Mouse (Mus musculus): Measurements from ENCODE around the gene Cadps. TPM values are rescaled to one million over a fixed set of nuclear protein-coding genes. Genes with fewer than 3 reads are reported as not detected.

Cadps gene
- polyA plus RNA-seq, 1 experiment from 2014 or later: 0.13 TPM

- H3K27me3 ChIP-seq (ENCODE audit: insufficient read depth, low read length): no peaks in the 10 kb centered on the region
- no peaks in the 10 kb centered on the region for H3K4me1 ChIP-seq (replicated peaks; ENCODE audit: insufficient read depth, low read length)
- WGBS: 73% methylated on average over 5 of the region's 5 CpGs
- H3K4me3 ChIP-seq (replicated peaks; ENCODE audit: low read depth, low read length): no peak overlapping the region
- H3K36me3 ChIP-seq (ENCODE audit: insufficient read depth, low read length): no peaks in the 10 kb centered on the region
- H3K4me2 ChIP-seq (ENCODE audit: low read length): no peak overlapping the region
- no peak overlapping the region for H3K27ac ChIP-seq
- H3K9me3 ChIP-seq (replicated peaks; ENCODE audit: low read length): no peaks in the 10 kb centered on the region
- TF ChIP-seq CTCF (IDR thresholded peaks at IDR 0.05; ENCODE audit: low read depth): no peak
- ATAC-seq (replicated peaks; ENCODE audit: low FRiP score, low read depth) (no peak), DNase-seq (ENCODE audit: low spot score) (no peak)
- no peak overlapping the region for H3K9ac ChIP-seq (ENCODE audit: low read depth, low read length)
Measured at GRCm38 (mm10) chr14:12527296-12527695, 295.6 kb downstream of the Cadps start.

GRCm38 (mm10) chr14:12507018-12507417 lies 315.9 kb downstream of the Cadps start:
- DNase-seq (ENCODE audit: low spot score) (no peak), ATAC-seq (replicated peaks; ENCODE audit: low FRiP score, low read depth) (no peak)
- H3K9me3 ChIP-seq (replicated peaks; ENCODE audit: low read length): no peaks in the 10 kb centered on the region
- H3K4me1 ChIP-seq (replicated peaks; ENCODE audit: insufficient read depth, low read length): no peaks in the 10 kb centered on the region
- no peak overlapping the region for H3K4me2 ChIP-seq (ENCODE audit: low read length)
- 75% methylated on average over 7 of the region's 7 CpGs for WGBS
- H3K27me3 ChIP-seq (ENCODE audit: insufficient read depth, low read length): no peaks in the 10 kb centered on the region
- no peak overlapping the region for H3K4me3 ChIP-seq (replicated peaks; ENCODE audit: low read depth, low read length)
- no peak for TF ChIP-seq CTCF (IDR thresholded peaks at IDR 0.05; ENCODE audit: low read depth)
- H3K36me3 ChIP-seq (ENCODE audit: insufficient read depth, low read length): no peaks in the 10 kb centered on the region
- no peak overlapping the region for H3K9ac ChIP-seq (ENCODE audit: low read depth, low read length)
- H3K27ac ChIP-seq: no peak overlapping the region

GRCm38 (mm10) chr14:12504191-12504947 lies 318.5 kb downstream of the Cadps start:
- H3K4me2 ChIP-seq (ENCODE audit: low read length): no peak overlapping the region
- H3K9ac ChIP-seq (ENCODE audit: low read depth, low read length): no peak overlapping the region
- no peak overlapping the region for H3K27ac ChIP-seq
- TF ChIP-seq CTCF (IDR thresholded peaks at IDR 0.05; ENCODE audit: low read depth): no peak
- H3K4me3 ChIP-seq (replicated peaks; ENCODE audit: low read depth, low read length): no peak overlapping the region
- H3K9me3 ChIP-seq (replicated peaks; ENCODE audit: low read length): no peaks in the 10 kb centered on the region
- ATAC-seq (replicated peaks; ENCODE audit: low FRiP score, low read depth) (no peak), DNase-seq (ENCODE audit: low spot score) (no peak)
- 84% methylated on average over 12 of the region's 12 CpGs for WGBS
- H3K36me3 ChIP-seq (ENCODE audit: insufficient read depth, low read length): no peaks in the 10 kb centered on the region
- no peaks in the 10 kb centered on the region for H3K27me3 ChIP-seq (ENCODE audit: insufficient read depth, low read length)
- H3K4me1 ChIP-seq (replicated peaks; ENCODE audit: insufficient read depth, low read length): no peaks in the 10 kb centered on the region

GRCm38 (mm10) chr14:12462206-12462605 lies 360.7 kb downstream of the Cadps start:
- 84% methylated on average over 4 of the region's 4 CpGs for WGBS
- no peaks in the 10 kb centered on the region for H3K4me1 ChIP-seq (replicated peaks; ENCODE audit: insufficient read depth, low read length)
- no peak overlapping the region for H3K4me2 ChIP-seq (ENCODE audit: low read length)
- H3K9me3 ChIP-seq (replicated peaks; ENCODE audit: low read length): no peaks in the 10 kb centered on the region
- H3K36me3 ChIP-seq (ENCODE audit: insufficient read depth, low read length): no peaks in the 10 kb centered on the region
- no peak for TF ChIP-seq CTCF (IDR thresholded peaks at IDR 0.05; ENCODE audit: low read depth)
- H3K9ac ChIP-seq (ENCODE audit: low read depth, low read length): no peak overlapping the region
- no peaks in the 10 kb centered on the region for H3K27me3 ChIP-seq (ENCODE audit: insufficient read depth, low read length)
- no peak for DNase-seq (ENCODE audit: low spot score)
- H3K27ac ChIP-seq: no peak overlapping the region
- ATAC-seq (replicated peaks; ENCODE audit: low FRiP score, low read depth): no peak
- H3K4me3 ChIP-seq (replicated peaks; ENCODE audit: low read depth, low read length): no peak overlapping the region

GRCm38 (mm10) chr14:12459700-12460099 lies 363.2 kb downstream of the Cadps start:
- no peak for TF ChIP-seq CTCF (IDR thresholded peaks at IDR 0.05; ENCODE audit: low read depth)
- H3K4me3 ChIP-seq (replicated peaks; ENCODE audit: low read depth, low read length): no peak overlapping the region
- no peaks in the 10 kb centered on the region for H3K9me3 ChIP-seq (replicated peaks; ENCODE audit: low read length)
- ATAC-seq (replicated peaks; ENCODE audit: low FRiP score, low read depth) (no peak), DNase-seq (ENCODE audit: low spot score) (no peak)
- H3K27ac ChIP-seq: no peak overlapping the region
- no peak overlapping the region for H3K4me2 ChIP-seq (ENCODE audit: low read length)
- WGBS: 53% methylated on average over 7 of the region's 7 CpGs
- H3K27me3 ChIP-seq (ENCODE audit: insufficient read depth, low read length): no peaks in the 10 kb centered on the region
- H3K9ac ChIP-seq (ENCODE audit: low read depth, low read length): no peak overlapping the region
- H3K4me1 ChIP-seq (replicated peaks; ENCODE audit: insufficient read depth, low read length): no peaks in the 10 kb centered on the region
- no peaks in the 10 kb centered on the region for H3K36me3 ChIP-seq (ENCODE audit: insufficient read depth, low read length)

- Histone ChIP-seq H3K27me3 (ENCODE audit: insufficient read depth, low read length) (no peaks in the 10 kb centered on the region), H3K36me3 (ENCODE audit: insufficient read depth, low read length) (no peaks in the 10 kb centered on the region), H3K4me1 (replicated peaks; ENCODE audit: insufficient read depth, low read length) (no peaks in the 10 kb centered on the region), H3K4me3 (replicated peaks; ENCODE audit: low read depth, low read length) (no peak overlapping the region), H3K4me2 (ENCODE audit: low read length) (no peak overlapping the region), H3K9ac (ENCODE audit: low read depth, low read length) (no peak overlapping the region), H3K9me3 (replicated peaks; ENCODE audit: low read length) (no peaks in the 10 kb centered on the region), H3K27ac (no peak overlapping the region)
- 73% methylated on average over 8 of the region's 8 CpGs for WGBS
- ATAC-seq (replicated peaks; ENCODE audit: low FRiP score, low read depth) (no peak), DNase-seq (ENCODE audit: low spot score) (no peak)
- no peak for TF ChIP-seq CTCF (IDR thresholded peaks at IDR 0.05; ENCODE audit: low read depth)
Measured at GRCm38 (mm10) chr14:12455064-12455591, 367.8 kb downstream of the Cadps start.

Data from kidney, postnatal 0 days (tissue).